Mouse (Mus musculus) kidney, embryonic 14.5 days (tissue): ENCODE data around the gene Mob3b. TPM values are rescaled to one million over a fixed set of nuclear protein-coding genes. Genes with fewer than 3 reads are reported as not detected.

ENCODE experiments used
- ATAC-seq: fragments of 200-750 bp; cut with Nextera tagmentation; 2 replicates; pipeline ENCODE4 v1.8.0; 2017; ENCODE audit warnings: moderate number of reproducible peaks, mild to moderate bottlenecking, moderate TSS enrichment, moderate library complexity; ENCODE audit not compliant: low FRiP score, low TSS enrichment
- H3K27ac ChIP-seq: fragments of 300-500 bp; sonication (generic); 2 replicates; pipeline ENCODE4 v1.5.1; 2014; ENCODE audit warnings: low read depth, mild to moderate bottlenecking, low read length, moderate library complexity, mixed read lengths
- H3K27me3 ChIP-seq: fragments of 300-500 bp; sonication (generic); 2 replicates; pipeline ENCODE4 v1.6.1; 2014; ENCODE audit warnings: mild to moderate bottlenecking, low read length; ENCODE audit not compliant: control insufficient read depth, insufficient read depth
- H3K36me3 ChIP-seq: fragments of 300-500 bp; sonication (generic); 2 replicates; pipeline ENCODE4 v1.6.1; 2014; ENCODE audit warnings: low read length, mixed read lengths; ENCODE audit not compliant: control insufficient read depth, insufficient read depth
- H3K4me1 ChIP-seq: fragments of 300-500 bp; sonication (generic); 2 replicates; pipeline ENCODE4 v1.6.1; 2014; ENCODE audit warnings: low read length, mixed read lengths; ENCODE audit not compliant: control insufficient read depth, insufficient read depth
- H3K4me2 ChIP-seq: fragments of 300-500 bp; sonication (generic); replicated peaks from 2 replicates; pipeline ENCODE4 v1.6.1; 2014; ENCODE audit warnings: low read depth, mild to moderate bottlenecking, low read length
- H3K4me3 ChIP-seq: fragments of 300-500 bp; sonication (generic); 2 replicates; pipeline ENCODE4 v1.5.1; 2014; ENCODE audit warnings: mild to moderate bottlenecking, low read length
- H3K9ac ChIP-seq: fragments of 300-500 bp; sonication (generic); 2 replicates; pipeline ENCODE4 v1.6.1; 2014; ENCODE audit warnings: low read depth, mild to moderate bottlenecking, low read length, moderate library complexity
- H3K9me3 ChIP-seq: fragments of 300-500 bp; sonication (generic); 2 replicates; pipeline ENCODE4 v1.6.1; 2016; ENCODE audit warnings: low read length; ENCODE audit not compliant: control insufficient read depth
- WGBS: fragments of 180-500 bp; shearing (Covaris S2); extraction: QIAGEN DNeasy Blood & Tissue Kit; methylation state at CpG from one replicate; pipeline ENCODE4 v1.1.7; 2014; 5-methylcytosine and 5-hydroxymethylcytosine counted together
- polyA plus RNA-seq: library from polyadenylated mRNA; unstranded; fragments of >200 nt; fragmentation: Nextera tagmentation; extraction: Ambion mirVana; gene quantifications from 2 replicates; pipeline ENCODE4 v1.2.1, GENCODE M21; 2014

The Mob3b gene
- polyA plus RNA-seq, 1 experiment from 2014 or later, result 13.3 TPM

DNA sequence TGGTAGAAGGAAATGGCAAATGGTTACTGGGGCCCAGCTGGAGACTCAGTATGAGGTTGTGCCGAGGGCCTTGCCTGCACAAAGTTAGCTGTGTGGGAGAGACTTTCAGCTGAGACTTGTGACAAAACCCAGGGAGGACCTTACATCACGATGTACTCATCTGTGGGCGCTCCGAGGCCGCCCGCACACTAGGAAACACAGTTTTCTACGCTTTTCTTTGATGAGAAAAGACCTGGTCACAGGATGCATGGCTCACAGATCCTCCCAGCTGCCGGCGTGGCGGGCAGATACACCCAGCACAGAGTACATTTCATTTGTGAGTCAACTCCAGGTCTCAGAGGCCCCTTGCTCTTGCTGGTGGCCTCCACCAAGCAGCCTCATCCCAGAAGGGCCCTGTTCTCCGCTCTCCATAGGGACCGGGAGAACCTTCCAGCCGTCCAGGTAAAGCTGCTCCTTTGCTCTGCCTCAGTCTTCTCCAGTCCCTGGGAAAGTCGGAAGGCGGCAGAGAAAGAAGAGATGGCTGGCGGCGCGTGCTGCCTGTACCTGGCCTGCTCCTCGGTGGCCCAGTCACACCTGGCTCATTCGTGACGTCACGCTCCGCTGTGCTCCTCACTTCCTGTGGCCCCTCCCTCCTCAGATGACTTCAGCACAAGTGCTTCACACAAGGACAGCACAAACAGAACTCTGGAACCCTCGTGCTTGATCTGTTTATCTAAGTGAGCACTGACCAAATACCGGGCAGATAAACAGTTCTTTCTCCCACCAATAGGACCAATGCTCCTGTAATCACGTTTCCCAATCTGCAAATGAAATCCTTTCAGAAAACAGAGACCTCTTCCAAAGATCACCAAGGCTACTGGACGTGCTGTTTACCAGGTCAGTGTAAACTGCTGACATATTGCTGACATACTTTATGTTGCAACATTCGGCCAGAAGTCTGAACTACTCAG lies 60.8 kb downstream of the Mob3b start:
- H3K4me3 ChIP-seq, result no peak overlapping the region
- peaks cover 16% of the 10 kb centered on the region for H3K4me1 ChIP-seq
- no peak overlapping the region for H3K9ac ChIP-seq
- H3K9me3 ChIP-seq, result no peaks in the 10 kb centered on the region
- no peak overlapping the region for H3K4me2 ChIP-seq
- no peak overlapping the region for H3K27ac ChIP-seq
- no peak for ATAC-seq
- no peaks in the 10 kb centered on the region for H3K36me3 ChIP-seq
- WGBS, result 74% methylated on average over 28 of the region's 28 CpGs
- no peaks in the 10 kb centered on the region for H3K27me3 ChIP-seq

DNA sequence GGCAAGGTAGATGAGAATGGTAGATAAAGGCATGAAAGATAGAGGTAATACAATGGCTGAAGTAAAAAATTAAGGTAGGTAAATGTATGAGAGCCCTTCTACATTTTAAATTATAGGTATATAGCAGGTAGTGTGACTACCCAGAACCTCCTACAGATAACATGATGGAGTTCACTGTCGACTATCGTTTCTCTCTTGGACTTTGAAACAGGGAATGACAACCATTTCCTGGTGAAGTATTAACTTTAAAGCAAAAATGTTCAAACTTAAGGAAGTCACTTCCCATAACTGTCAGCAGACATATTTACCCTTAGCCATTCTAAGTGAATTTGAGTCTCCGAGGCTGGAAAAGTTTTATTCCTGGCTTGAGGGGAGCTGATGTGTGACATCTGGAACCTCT lies 64.8 kb downstream of the Mob3b start:
- no peak for ATAC-seq
- Histone ChIP-seq H3K9me3 (no peaks in the 10 kb centered on the region), H3K4me1 (no peaks in the 10 kb centered on the region; the same call in 1 of the 2 replicates), H3K27ac (no peak overlapping the region), H3K27me3 (no peaks in the 10 kb centered on the region), H3K36me3 (no peaks in the 10 kb centered on the region), H3K4me3 (no peak overlapping the region), H3K9ac (no peak overlapping the region), H3K4me2 (no peak overlapping the region)
- 57% methylated on average over 3 of the region's 3 CpGs for WGBS

DNA sequence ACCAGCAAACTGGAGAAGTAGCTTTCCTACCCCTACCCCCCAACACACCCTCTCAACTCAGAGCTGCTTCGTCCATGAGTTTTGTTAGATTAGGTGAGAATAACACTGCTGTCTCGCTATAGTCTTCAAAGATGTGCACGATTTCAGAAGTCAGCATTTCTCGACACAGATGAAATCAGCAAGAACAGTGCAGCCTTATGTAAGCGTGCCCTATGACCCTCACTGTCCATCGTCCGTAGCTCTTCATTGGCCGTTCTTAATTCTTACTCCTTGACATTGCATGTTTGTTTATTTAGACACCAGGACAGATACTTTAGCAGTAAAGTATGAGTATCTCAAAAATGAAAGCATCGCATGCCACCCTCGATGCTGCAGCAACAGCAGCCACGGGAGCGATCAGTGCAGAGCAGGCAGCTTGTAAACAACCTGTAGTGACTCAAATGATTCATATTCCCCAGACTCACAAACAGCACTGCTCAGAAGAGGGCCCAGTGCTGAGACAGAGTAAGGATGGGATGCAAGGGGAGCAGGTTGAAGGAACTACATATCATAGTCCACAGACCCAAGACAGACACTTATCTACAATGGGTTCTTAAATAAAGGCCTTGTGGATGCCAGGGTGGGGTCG lies 66.0 kb downstream of the Mob3b start:
- no peak overlapping the region for H3K9ac ChIP-seq
- 82% methylated on average over 13 of the region's 13 CpGs for WGBS
- H3K4me2 ChIP-seq, result no peak overlapping the region
- no peaks in the 10 kb centered on the region for H3K27me3 ChIP-seq
- ATAC-seq, result no peak
- H3K4me1 ChIP-seq, result no peaks in the 10 kb centered on the region; the same call in 1 of the 2 replicates
- H3K27ac ChIP-seq, result no peak overlapping the region
- no peaks in the 10 kb centered on the region for H3K9me3 ChIP-seq
- H3K36me3 ChIP-seq, result no peaks in the 10 kb centered on the region
- H3K4me3 ChIP-seq, result no peak overlapping the region

DNA sequence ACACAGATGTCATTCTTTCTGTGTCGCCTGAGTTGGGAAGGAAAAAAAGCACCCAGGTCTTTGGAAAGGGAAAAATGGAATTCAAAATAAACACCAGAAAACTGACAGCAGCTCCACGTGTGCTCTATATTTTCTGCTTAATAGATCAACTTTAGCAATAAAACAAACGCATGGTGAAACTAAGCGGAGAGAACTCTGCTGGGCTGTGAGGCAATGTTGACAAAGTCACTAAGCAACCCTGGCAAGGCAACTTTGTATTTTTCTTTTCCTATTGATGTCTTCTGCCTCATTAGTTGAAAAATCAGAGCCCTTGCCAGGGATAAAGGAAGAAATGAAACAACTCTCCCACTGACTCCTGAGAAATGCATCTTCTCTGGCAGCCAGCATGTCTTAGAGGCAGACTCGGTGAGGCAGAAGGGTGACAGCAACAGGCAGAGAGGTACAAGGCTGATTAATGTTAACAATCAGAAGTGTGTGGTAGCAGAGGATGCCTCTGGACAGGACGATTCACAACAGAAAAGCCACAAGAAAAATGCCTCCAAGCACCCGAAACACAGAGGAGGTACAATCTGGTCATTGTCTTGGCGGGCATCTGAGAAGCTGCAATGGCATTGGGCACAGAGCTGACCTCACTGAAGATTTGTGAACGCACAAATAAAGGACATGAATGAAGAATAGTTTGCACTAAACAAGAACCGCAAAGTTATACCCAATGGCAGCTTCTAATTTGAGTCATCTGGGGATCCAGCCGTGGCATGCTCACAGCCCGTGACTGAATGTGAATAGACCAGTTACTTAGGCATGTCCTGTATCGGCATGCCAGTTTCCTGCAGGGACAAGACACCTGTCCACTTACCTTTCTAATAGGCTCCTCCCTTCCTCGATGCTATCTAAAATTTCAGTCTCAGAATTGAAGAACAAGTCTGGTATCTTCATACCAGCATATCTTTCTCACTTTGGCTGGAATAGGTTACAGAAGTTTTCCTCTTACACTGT lies 67.7 kb downstream of the Mob3b start:
- ATAC-seq, result no peak
- Histone ChIP-seq H3K9me3 (no peaks in the 10 kb centered on the region), H3K9ac (no peak overlapping the region), H3K4me1 (no peaks in the 10 kb centered on the region), H3K27me3 (no peaks in the 10 kb centered on the region), H3K36me3 (no peaks in the 10 kb centered on the region), H3K27ac (no peak overlapping the region), H3K4me3 (no peak overlapping the region), H3K4me2 (no peak overlapping the region)
- WGBS, result 76% methylated on average over 14 of the region's 14 CpGs

DNA sequence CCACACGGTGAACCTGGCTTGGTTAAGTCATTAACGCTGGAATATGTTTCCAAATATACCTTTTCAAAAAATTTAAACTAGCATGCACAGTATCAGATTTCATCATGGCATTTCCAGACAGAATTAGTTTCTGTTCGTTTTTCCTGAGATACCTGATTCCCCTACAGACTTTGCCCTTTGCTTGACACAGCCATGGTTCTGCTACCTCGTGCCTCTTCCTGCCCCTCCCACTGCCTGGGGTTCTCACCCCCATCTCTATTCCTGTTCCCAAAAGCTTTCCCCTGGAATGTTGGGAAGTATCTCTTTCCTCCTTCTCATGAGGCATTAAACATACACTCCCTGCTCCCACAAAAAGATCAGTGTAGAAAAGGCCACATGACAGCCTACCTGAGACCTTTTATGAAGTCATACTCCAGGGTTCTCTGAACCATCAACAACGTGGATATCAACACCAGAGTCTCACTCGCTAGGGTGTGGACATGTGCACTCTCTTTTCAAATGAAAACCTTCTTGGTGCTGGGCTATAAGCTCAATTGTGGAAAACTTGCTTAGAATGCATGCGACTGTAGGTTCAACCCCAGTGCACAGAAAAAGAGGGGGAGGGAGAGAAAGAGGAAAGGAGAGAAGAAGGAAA lies 71.1 kb downstream of the Mob3b start:
- no peak for ATAC-seq
- no peaks in the 10 kb centered on the region for H3K36me3 ChIP-seq
- H3K27me3 ChIP-seq, result no peaks in the 10 kb centered on the region
- 58% methylated on average over 7 of the region's 7 CpGs for WGBS
- H3K4me3 ChIP-seq, result no peak overlapping the region
- H3K9ac ChIP-seq, result no peak overlapping the region
- H3K27ac ChIP-seq, result no peak overlapping the region
- H3K4me2 ChIP-seq, result no peak overlapping the region
- no peaks in the 10 kb centered on the region for H3K9me3 ChIP-seq
- H3K4me1 ChIP-seq, result peaks cover 11% of the 10 kb centered on the region; the same call in 1 of the 2 replicates

DNA sequence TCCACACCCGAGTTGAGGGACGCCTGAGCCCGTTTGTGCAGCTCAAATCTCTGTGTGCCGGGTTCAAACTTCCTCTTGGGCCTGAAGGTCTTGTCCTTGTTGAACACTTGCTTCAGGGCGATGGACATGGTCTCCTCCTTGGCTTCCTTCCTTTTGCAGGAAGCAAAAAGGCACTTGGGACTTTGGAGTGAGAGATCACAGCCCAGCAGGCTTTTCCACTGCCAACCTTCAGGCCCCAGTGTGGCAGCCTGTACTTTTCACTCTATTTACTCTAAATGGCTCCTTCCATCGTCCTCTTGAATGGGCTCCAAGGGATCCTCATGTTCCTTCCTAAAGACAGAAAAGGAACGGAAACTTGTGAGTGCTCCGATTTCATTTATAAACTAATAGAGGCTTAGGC lies 73.2 kb downstream of the Mob3b start:
- H3K27me3 ChIP-seq, result no peaks in the 10 kb centered on the region
- no peak overlapping the region for H3K4me2 ChIP-seq
- 91% methylated on average over 8 of the region's 8 CpGs for WGBS
- H3K36me3 ChIP-seq, result no peaks in the 10 kb centered on the region
- H3K4me1 ChIP-seq, result peaks cover 11% of the 10 kb centered on the region; the same call in 1 of the 2 replicates
- no peaks in the 10 kb centered on the region for H3K9me3 ChIP-seq
- H3K9ac ChIP-seq, result no peak overlapping the region
- no peak overlapping the region for H3K4me3 ChIP-seq
- ATAC-seq, result no peak
- no peak overlapping the region for H3K27ac ChIP-seq

DNA sequence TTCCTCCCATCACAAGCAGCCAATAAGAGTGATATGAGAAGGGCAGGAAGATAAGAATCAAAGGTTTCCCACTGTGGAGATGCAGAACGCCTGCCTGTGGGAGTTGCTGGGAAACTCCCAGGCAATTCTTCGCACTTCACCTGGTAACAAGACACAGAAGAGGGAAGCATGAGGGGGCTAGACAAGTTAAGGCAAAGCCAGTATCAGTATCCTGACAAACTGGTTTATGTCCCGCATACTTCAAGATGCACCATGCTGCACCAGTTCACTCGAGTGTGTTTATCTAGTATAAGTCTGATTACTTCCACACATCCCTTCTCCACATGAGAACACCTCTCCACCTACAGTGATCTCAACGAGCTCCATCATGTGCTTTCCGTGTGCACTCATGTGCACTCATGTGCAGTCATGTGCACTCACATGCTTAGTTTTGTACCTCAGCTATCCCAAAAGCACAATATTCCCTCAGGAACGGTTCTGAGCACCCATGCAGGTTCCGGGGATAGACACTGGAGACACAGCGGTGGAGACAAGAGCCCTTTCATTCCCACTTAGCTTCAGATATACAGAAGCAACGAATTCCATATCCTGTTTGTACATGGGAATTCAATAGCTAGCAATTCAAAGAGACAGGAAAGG lies 74.7 kb downstream of the Mob3b start:
- no peaks in the 10 kb centered on the region for H3K27me3 ChIP-seq
- WGBS, result 40% methylated on average over 10 of the region's 10 CpGs
- no peak overlapping the region for H3K9ac ChIP-seq
- H3K9me3 ChIP-seq, result peaks cover 4% of the 10 kb centered on the region; the same call in 1 of the 2 replicates
- no peak overlapping the region for H3K27ac ChIP-seq
- H3K36me3 ChIP-seq, result no peaks in the 10 kb centered on the region
- H3K4me1 ChIP-seq, result peaks cover 11% of the 10 kb centered on the region; the same call in 1 of the 2 replicates
- no peak overlapping the region for H3K4me2 ChIP-seq
- no peak overlapping the region for H3K4me3 ChIP-seq
- ATAC-seq, result peak; percentile 43; the same call in 1 of the 2 replicates

DNA sequence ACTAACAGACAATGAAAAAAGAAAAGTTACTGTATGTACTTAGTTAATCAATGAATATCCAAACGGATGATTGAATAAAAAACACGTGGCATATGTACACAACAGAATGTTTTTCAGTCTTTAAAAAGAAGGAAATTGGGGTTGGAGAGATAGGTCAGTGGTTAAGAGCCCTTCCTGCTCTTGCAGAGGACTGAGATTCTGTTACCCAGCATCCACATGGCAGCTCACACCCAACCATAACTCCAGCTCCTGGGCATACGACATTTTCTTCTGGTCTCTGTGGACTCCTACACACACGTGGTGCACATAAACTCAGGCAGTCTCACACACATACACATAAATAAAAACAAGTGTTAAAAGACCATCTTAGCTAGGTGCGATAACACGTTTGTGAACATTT lies 77.0 kb downstream of the Mob3b start:
- Histone ChIP-seq H3K9me3 (peaks cover 4% of the 10 kb centered on the region; the same call in 1 of the 2 replicates), H3K27ac (no peak overlapping the region), H3K4me2 (no peak overlapping the region), H3K4me1 (peaks cover 11% of the 10 kb centered on the region; the same call in 1 of the 2 replicates), H3K9ac (no peak overlapping the region), H3K36me3 (no peaks in the 10 kb centered on the region), H3K27me3 (no peaks in the 10 kb centered on the region), H3K4me3 (no peak overlapping the region)
- WGBS, result 93% methylated on average over 6 of the region's 6 CpGs
- ATAC-seq, result no peak
